Mouse (Mus musculus) cerebellum, adult 11-12 months (tissue): Measurements from ENCODE around the gene Cacna1a.

Experiments
- DNase-seq: peaks from one replicate; pipeline ENCODE4 v3.0.0; 2022

Cacna1a gene

DNA sequence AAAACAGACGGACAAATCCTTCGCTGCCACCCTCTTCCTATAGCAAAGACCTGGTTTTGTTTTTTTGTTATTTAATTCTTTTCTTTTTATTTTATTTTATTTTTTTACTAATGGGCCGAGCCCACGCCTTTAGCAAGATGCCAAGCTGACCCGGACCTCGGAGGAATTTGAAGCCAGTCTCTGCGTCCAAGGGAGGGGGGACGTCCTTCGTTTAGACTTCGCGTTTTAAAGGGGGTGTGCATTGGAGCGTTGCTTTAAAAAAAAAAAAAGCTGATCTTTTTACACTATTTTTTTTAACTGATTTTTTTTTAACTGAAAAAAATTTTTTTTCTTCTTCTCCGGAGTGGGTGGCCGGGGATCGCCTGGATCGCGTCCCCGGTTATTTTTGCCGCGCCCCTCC, 26.7 kb downstream of the Cacna1a start:
- DNase-seq, result no peak

DNA sequence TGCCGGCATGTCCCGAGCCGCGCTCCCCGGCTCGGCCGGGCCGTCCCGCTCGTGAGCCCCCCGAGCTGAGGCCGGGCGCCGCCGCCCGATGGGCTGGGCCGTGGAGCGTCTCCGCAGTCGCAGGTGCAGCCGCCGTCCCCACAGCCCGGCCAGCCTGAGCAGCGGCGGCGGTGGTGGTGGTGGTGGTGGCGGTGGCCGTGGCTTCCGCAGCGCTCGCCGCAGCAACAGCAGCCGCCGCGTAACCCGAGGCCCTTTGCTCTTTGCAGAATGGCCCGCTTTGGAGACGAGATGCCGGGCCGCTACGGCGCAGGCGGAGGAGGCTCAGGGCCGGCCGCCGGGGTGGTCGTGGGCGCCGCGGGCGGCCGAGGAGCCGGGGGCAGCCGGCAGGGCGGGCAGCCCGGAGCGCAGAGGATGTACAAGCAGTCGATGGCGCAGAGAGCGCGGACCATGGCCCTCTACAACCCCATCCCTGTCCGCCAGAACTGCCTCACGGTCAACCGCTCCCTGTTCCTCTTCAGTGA, 27.2 kb downstream of the Cacna1a start:
- DNase-seq, result no peak

DNA sequence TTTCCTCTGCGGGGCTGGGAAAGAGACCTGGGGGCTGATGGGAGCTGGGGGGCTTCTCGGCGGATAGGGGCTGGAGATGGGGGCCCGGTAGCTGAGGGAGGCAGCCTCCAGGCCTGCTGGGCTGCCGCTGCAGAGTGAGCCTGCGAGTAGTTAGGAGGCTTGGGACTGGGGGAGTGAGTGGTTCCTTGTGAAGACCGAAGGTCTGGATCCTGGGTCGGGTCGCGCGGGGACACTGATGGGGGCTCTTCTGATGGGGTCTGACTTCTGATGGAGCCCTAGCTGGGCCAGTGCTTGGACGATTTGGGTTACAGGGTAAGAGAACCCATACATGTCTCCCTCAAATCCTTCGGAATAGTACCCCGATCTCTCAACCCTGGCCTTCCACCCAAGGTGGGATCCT, 27.8 kb downstream of the Cacna1a start:
- no peak for DNase-seq

GRCm38 (mm10) chr8:84416915-84417314, 28.7 kb downstream of the Cacna1a start:
- peak; percentile 76 for DNase-seq

GRCm38 (mm10) chr8:84417840-84418239, 29.6 kb downstream of the Cacna1a start:
- peak; percentile 87 for DNase-seq

- DNase-seq, result no peak
These were observed 36.2 kb downstream of the Cacna1a start for GRCm38 (mm10) chr8:84424426-84424825.

DNA sequence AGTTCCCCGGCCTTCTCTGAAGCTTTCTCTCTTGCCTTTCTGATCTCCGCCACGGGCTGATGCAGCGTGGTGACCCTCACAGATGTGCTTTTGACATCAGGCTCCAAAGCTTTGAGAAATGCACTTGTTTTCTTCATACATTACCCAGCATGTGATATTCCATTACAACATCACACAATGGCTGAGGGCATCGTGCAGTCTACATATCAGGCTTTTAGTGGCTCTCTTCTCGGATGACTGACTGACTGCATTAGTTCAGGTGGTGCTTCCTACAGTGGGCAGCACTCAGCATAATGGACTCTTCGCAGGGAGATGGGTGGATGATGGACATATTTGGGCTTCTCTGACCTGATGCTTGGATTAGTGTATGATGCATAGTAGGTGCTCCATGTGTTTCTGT, 37.8 kb downstream of the Cacna1a start:
- no peak for DNase-seq

DNA sequence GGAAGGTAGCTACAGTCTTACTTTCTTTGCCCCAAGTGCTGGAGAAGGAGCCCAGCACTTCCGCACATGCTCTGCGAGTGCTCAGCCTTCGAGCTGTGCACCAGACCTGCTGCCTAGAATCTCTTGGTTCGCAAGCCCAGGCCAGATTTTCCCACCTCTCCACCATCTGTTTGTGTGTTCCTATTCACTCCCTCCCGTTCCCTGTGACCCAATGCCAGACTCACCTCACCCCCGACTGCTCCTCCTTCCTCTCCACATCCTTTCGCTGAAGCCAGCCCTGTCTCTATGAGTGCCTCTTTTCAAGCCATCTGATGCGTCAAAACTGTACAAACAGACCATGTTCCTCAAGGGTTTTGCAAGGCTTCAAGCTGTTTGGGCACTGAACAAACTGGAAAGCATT, 38.3 kb downstream of the Cacna1a start:
- DNase-seq, result peak; percentile 95

DNA sequence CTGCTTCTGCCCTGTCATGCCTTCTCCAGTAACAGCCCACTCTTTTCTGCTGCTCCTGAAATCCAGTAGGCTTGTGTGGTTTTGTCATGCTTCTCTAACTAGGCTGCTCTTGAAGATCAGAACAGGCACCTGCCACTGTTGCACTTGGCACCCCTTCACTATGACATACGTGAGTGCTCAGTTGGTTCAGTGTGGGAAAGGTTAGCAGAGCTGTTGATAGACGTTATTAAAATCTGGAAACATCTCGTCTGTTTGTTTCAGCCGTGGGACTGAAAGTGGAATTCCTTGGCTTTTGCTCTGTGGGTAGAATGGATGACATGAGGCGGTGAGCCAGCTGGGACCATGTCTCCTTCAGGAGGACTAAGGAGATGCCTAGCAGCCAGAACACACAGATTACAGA, 39.8 kb downstream of the Cacna1a start:
- peak; percentile 66 for DNase-seq

DNA sequence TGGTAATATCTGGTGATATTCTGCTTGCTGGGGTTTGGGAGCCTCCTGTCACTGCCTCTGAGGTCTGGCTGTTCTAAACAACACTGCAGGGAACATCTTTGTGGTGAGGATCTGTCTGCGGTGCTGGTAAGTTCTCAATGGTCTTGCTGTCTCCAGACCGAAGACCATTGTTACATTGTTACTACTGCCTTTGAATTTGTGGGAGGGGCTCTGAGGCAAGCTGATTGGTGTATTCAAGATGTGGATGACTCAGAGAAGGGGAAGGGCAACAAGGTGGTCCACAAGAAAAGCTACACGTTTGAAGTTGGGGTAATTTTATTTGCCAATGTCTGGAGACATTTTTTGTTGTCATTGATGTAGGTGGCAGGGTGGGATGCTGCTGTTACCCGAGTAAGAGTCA, 40.8 kb downstream of the Cacna1a start:
- no peak for DNase-seq

DNA sequence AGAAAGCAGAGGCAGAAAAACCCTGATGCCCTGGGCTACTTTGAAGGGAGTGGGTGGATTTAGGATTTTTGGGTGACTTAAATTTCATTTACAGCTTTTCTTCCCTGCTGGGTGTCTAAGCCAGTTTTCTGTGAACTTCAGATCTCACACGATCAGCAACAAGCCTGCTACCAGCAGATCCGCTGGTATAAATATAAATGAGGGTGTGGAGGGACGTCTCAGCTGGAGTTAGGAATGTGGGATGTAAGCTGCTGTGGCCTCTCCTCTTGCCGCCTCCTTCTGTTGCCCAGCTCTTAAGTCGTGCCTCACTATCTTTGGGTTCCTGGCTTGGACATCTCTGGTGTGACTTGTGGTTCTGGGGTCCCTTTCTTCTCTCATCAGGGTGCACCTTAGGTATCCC, 41.3 kb downstream of the Cacna1a start:
- no peak for DNase-seq

- peak; percentile 69 for DNase-seq
These were observed 47.1 kb downstream of the Cacna1a start for GRCm38 (mm10) chr8:84435370-84435769.

- DNase-seq, result peak; percentile 93
These were observed 51.6 kb downstream of the Cacna1a start for GRCm38 (mm10) chr8:84439813-84440212.

DNA sequence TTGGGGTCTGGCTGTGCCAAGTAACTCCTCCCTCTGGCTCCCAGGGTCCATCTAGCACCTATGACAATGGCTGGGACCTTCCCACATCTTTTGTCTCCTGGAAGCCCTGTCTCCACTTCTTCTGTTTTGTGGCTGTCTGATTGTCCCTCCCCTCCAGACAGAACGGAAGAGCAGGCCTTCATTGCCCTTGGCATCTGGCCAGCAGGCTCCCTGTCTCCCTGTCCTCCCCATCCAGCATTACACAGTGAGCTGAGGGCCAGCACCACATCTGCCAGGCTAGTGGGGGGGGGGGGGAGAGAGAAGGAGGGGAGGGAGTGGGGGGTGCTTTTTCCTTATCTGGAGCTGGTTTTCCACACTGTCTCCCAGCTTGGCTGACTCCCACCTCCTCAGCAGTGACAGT, 53.8 kb downstream of the Cacna1a start:
- DNase-seq, result no peak

- peak; percentile 84 for DNase-seq
These were observed 58.3 kb downstream of the Cacna1a start for GRCm38 (mm10) chr8:84446571-84446991.

GRCm38 (mm10) chr8:84454532-84454931, 66.3 kb downstream of the Cacna1a start:
- DNase-seq, result peak; percentile 55

DNA sequence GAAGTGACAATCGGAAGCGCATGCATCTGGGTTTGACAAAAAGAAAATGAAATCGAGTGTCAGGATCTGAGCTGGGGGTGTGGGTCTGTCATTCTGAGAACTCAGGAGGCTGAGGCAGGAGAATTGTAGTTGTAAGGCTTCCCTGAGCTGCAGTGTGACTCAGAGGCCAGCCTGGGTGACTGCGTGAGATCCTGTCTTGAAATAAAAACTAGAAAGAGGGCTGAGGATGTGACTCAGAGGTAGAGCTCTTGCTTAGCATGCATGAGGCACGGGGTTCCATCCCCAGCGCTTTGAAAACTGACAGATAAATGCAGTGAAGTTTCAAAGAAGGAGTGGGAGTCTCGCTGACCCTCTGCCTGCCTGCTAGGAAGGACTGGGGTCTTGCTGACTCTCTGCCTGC, 70.6 kb downstream of the Cacna1a start:
- DNase-seq, result no peak

- DNase-seq, result peak; percentile 75
These were observed 71.0 kb downstream of the Cacna1a start for GRCm38 (mm10) chr8:84459276-84459675.

GRCm38 (mm10) chr8:84460698-84461097, 72.5 kb downstream of the Cacna1a start:
- no peak for DNase-seq

GRCm38 (mm10) chr8:84466932-84467331, 78.7 kb downstream of the Cacna1a start:
- DNase-seq, result peak; percentile 81

DNA sequence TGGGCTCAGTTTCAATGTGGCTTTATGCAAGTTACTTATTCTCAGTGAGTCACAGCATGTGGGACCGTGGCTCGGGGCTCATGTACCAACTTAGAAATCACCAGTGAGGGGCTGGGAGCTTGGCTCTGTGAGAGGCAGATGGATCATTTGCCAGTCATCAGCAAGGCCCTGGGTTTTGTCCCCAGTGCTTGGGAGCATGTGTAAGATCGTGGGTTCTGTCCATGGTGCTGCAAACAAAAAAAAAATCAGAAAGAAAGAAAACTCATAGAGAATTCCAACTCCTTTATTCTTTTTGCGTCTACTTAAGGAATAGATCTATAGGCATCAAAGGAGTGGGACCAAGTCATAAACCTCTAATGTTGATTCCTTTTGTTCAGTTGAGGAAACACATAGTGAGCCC, 80.8 kb downstream of the Cacna1a start:
- DNase-seq, result no peak

GRCm38 (mm10) chr8:84471271-84471995, 83.2 kb downstream of the Cacna1a start:
- peak; percentile 75 for DNase-seq

- DNase-seq, result no peak
These were observed 86.2 kb downstream of the Cacna1a start for GRCm38 (mm10) chr8:84474456-84474855.

GRCm38 (mm10) chr8:84477341-84477740, 89.1 kb downstream of the Cacna1a start:
- no peak for DNase-seq

GRCm38 (mm10) chr8:84483004-84483403, 94.8 kb downstream of the Cacna1a start:
- no peak for DNase-seq
